Mouse (Mus musculus) MEL (cell line): ENCODE data around the gene Med24. TPM values are rescaled to one million over a fixed set of nuclear protein-coding genes. Genes with fewer than 3 reads are reported as not detected.

Experiments
- DNase-seq: peaks from one replicate; pipeline ENCODE4 v3.0.0; 2011; ENCODE audit warnings: low read depth, low spot score
- H3K27ac ChIP-seq: 2 replicates; pipeline ENCODE4 v1.5.1; 2012; ENCODE audit warnings: low read depth, mild to moderate bottlenecking, control low read depth, low read length, moderate library complexity; ENCODE audit not compliant: control insufficient read depth
- H3K27me3 ChIP-seq, 2 experiments: fragments of 150-350 bp in 1 of 2; sonication (generic) in 1 of 2; 2 replicates each; pipeline ENCODE4 v1.6.1; 2012; ENCODE audit warnings: low read length in 2 of 2, mild to moderate bottlenecking in 2 of 2, improper control_type of control experiment in 1 of 2, moderate library complexity in 1 of 2; ENCODE audit not compliant: insufficient read depth in 2 of 2, control insufficient read depth in 1 of 2
- H3K36me3 ChIP-seq, 2 experiments: 2 replicates each; pipeline ENCODE4 v1.6.1; 2012 to 2014; ENCODE audit warnings: low read length in 2 of 2, improper control_type of control experiment in 1 of 2, inconsistent platforms in 1 of 2, mild to moderate bottlenecking in 1 of 2; ENCODE audit not compliant: insufficient read depth in 2 of 2, control insufficient read depth in 1 of 2
- H3K4me1 ChIP-seq, 2 experiments: fragments of 150-350 bp in 1 of 2; sonication (generic) in 1 of 2; 2 replicates each; pipeline ENCODE4 v1.6.1; 2012; ENCODE audit warnings: low read length in 2 of 2, improper control_type of control experiment in 1 of 2, mild to moderate bottlenecking in 1 of 2; ENCODE audit not compliant: insufficient read depth in 2 of 2, control insufficient read depth in 1 of 2
- H3K4me3 ChIP-seq, 2 experiments: fragments of 150-350 bp in 1 of 2; sonication (generic) in 1 of 2; 2 replicates each; pipeline ENCODE4 v1.5.1; 2012; ENCODE audit warnings: low read depth in 2 of 2, low read length in 2 of 2, mild to moderate bottlenecking in 2 of 2, moderate library complexity in 2 of 2, control low read depth in 1 of 2, improper control_type of control experiment in 1 of 2; ENCODE audit not compliant: control insufficient read depth in 1 of 2, insufficient read depth in 1 of 2
- H3K79me2 ChIP-seq: 2 replicates; pipeline ENCODE4 v1.6.1; 2012; ENCODE audit warnings: mild to moderate bottlenecking, low read length, moderate library complexity; ENCODE audit not compliant: control insufficient read depth, poor library complexity, insufficient read depth
- H3K9ac ChIP-seq: 2 replicates; pipeline ENCODE4 v1.6.1; 2012; ENCODE audit warnings: low read depth, mild to moderate bottlenecking, control low read depth, low read length, moderate library complexity; ENCODE audit not compliant: control insufficient read depth, poor library complexity, severe bottlenecking
- H3K9me3 ChIP-seq: fragments of 150-350 bp; sonication (generic); replicated peaks from 2 replicates; pipeline ENCODE4 v1.6.1; 2012; ENCODE audit warnings: mild to moderate bottlenecking, low read length, improper control_type of control experiment, moderate library complexity; ENCODE audit not compliant: insufficient read depth
- BHLHE40 ChIP-seq: IDR thresholded peaks from 2 replicates; pipeline ENCODE4 v1.6.1; 2012; ENCODE audit warnings: low read depth, mild to moderate bottlenecking, inconsistent platforms, low read length, improper control_type of control experiment, borderline replicate concordance
- CHD2 ChIP-seq: IDR thresholded peaks from 2 replicates; pipeline ENCODE4 v1.6.1; 2011; ENCODE audit warnings: low read length, improper control_type of control experiment
- CTCF ChIP-seq, 3 experiments: IDR thresholded peaks in 2 of 3; conservative IDR thresholded peaks in 1 of 3; 2 replicates each; pipeline ENCODE4 v1.5.1; 2011 to 2012; ENCODE audit warnings: low read length in 3 of 3, low read depth in 2 of 3, mild to moderate bottlenecking in 2 of 3, improper control_type of control experiment in 1 of 3, inconsistent platforms in 1 of 3, mixed read lengths in 1 of 3, moderate library complexity in 1 of 3; ENCODE audit not compliant: control insufficient read depth in 1 of 3, insufficient read depth in 1 of 3, poor library complexity in 1 of 3, severe bottlenecking in 1 of 3
- E2F4 ChIP-seq: IDR thresholded peaks from 2 replicates; pipeline ENCODE4 v1.6.1; 2011; ENCODE audit warnings: low read depth, low read length, improper control_type of control experiment, borderline replicate concordance
- EP300 ChIP-seq, 2 experiments: IDR thresholded peaks; 2 replicates each; pipeline ENCODE4 v1.6.1; 2011; ENCODE audit warnings: improper control_type of control experiment in 2 of 2, low read length in 2 of 2, low read depth in 1 of 2, mild to moderate bottlenecking in 1 of 2
- ETS1 ChIP-seq: IDR thresholded peaks from 2 replicates; pipeline ENCODE4 v1.6.1; 2012; ENCODE audit warnings: low read depth, mild to moderate bottlenecking, inconsistent platforms, low read length, improper control_type of control experiment, moderate library complexity
- GABPA ChIP-seq: IDR thresholded peaks from 2 replicates; pipeline ENCODE4 v1.6.1; 2012; ENCODE audit warnings: low read depth, mild to moderate bottlenecking, inconsistent platforms, low read length, improper control_type of control experiment, moderate library complexity
- GATA1 ChIP-seq: IDR thresholded peaks from 2 replicates; pipeline ENCODE4 v1.6.1; 2011; ENCODE audit warnings: low read depth, low read length, improper control_type of control experiment
- JUND ChIP-seq: IDR thresholded peaks from 2 replicates; pipeline ENCODE4 v1.6.1; 2011; ENCODE audit warnings: low read depth, mild to moderate bottlenecking, improper control_type of control experiment, low read length
- MAFK ChIP-seq: IDR thresholded peaks from 2 replicates; pipeline ENCODE4 v1.6.1; 2011; ENCODE audit warnings: low read depth, mild to moderate bottlenecking, low read length, improper control_type of control experiment, borderline replicate concordance
- MAX ChIP-seq: IDR thresholded peaks from 2 replicates; pipeline ENCODE4 v1.6.1; 2011; ENCODE audit warnings: low read length, improper control_type of control experiment
- MEF2A ChIP-seq: IDR thresholded peaks from 2 replicates; pipeline ENCODE4 v1.6.1; 2014; ENCODE audit warnings: low read depth, mild to moderate bottlenecking, inconsistent platforms, low read length, improper control_type of control experiment; ENCODE audit not compliant: poor library complexity, insufficient replicate concordance, severe bottlenecking; ENCODE audit errors: extremely low read depth
- MXI1 ChIP-seq: IDR thresholded peaks from 2 replicates; pipeline ENCODE4 v1.6.1; 2011; ENCODE audit warnings: mild to moderate bottlenecking, low read depth, low read length, improper control_type of control experiment
- MYC ChIP-seq: IDR thresholded peaks from 2 replicates; pipeline ENCODE4 v1.6.1; 2011; ENCODE audit warnings: low read depth, mild to moderate bottlenecking, low read length, improper control_type of control experiment, moderate library complexity
- NELFE ChIP-seq: IDR thresholded peaks from 2 replicates; pipeline ENCODE4 v1.6.1; 2011; ENCODE audit warnings: low read depth, low read length, improper control_type of control experiment
- NRF1 ChIP-seq: IDR thresholded peaks from 2 replicates; pipeline ENCODE4 v1.6.1; 2014; ENCODE audit warnings: low read depth, mild to moderate bottlenecking, inconsistent platforms, low read length, improper control_type of control experiment, moderate library complexity; ENCODE audit not compliant: poor library complexity, insufficient read depth, severe bottlenecking
- POLR2A ChIP-seq, 2 experiments: IDR thresholded peaks; 2 replicates each; pipeline ENCODE4 v1.6.1; 2011 to 2012; ENCODE audit warnings: low read length in 2 of 2, mild to moderate bottlenecking in 2 of 2, control low read depth in 1 of 2, improper control_type of control experiment in 1 of 2, low read depth in 1 of 2, moderate library complexity in 1 of 2; ENCODE audit not compliant: control insufficient read depth in 1 of 2, insufficient read depth in 1 of 2, poor library complexity in 1 of 2
- RAD21 ChIP-seq: IDR thresholded peaks from 2 replicates; pipeline ENCODE4 v1.6.1; 2011; ENCODE audit warnings: mild to moderate bottlenecking, low read depth, low read length, improper control_type of control experiment
- RCOR1 ChIP-seq: IDR thresholded peaks from 2 replicates; pipeline ENCODE4 v1.6.1; 2012; ENCODE audit warnings: low read depth, mild to moderate bottlenecking, inconsistent platforms, low read length, improper control_type of control experiment
- SIN3A ChIP-seq: IDR thresholded peaks from 2 replicates; pipeline ENCODE4 v1.6.1; 2012; ENCODE audit warnings: low read length, improper control_type of control experiment, inconsistent platforms
- SMC3 ChIP-seq: IDR thresholded peaks from 2 replicates; pipeline ENCODE4 v1.6.1; 2011; ENCODE audit warnings: low read depth, low read length, improper control_type of control experiment
- TBP ChIP-seq: IDR thresholded peaks from 2 replicates; pipeline ENCODE4 v1.8.0; 2011; ENCODE audit warnings: low read depth, low read length, improper control_type of control experiment
- TCF12 ChIP-seq: IDR thresholded peaks from 2 replicates; pipeline ENCODE4 v1.6.1; 2014; ENCODE audit warnings: low read depth, mild to moderate bottlenecking, inconsistent platforms, low read length, improper control_type of control experiment, moderate library complexity
- UBTF ChIP-seq: IDR thresholded peaks from 2 replicates; pipeline ENCODE4 v1.6.1; 2012; ENCODE audit warnings: low read depth, mild to moderate bottlenecking, inconsistent platforms, low read length, improper control_type of control experiment, moderate library complexity, borderline replicate concordance; ENCODE audit not compliant: insufficient read depth
- USF1 ChIP-seq: IDR thresholded peaks from 2 replicates; pipeline ENCODE4 v1.6.1; 2014; ENCODE audit warnings: low read depth, mild to moderate bottlenecking, inconsistent platforms, low read length, improper control_type of control experiment, moderate library complexity
- USF2 ChIP-seq, 2 experiments: IDR thresholded peaks; 2 replicates each; pipeline ENCODE4 v1.6.1; 2011 to 2012; ENCODE audit warnings: improper control_type of control experiment in 2 of 2, low read length in 2 of 2, borderline replicate concordance in 1 of 2, inconsistent platforms in 1 of 2, low read depth in 1 of 2, mild to moderate bottlenecking in 1 of 2; ENCODE audit not compliant: insufficient read depth in 1 of 2
- ZC3H11A ChIP-seq: IDR thresholded peaks from 2 replicates; pipeline ENCODE4 v1.6.1; 2012; ENCODE audit warnings: low read depth, mild to moderate bottlenecking, inconsistent platforms, low read length, improper control_type of control experiment
- ZKSCAN1 ChIP-seq: IDR thresholded peaks from 2 replicates; pipeline ENCODE4 v1.6.1; 2012; ENCODE audit warnings: low read depth, mild to moderate bottlenecking, inconsistent platforms, low read length, improper control_type of control experiment, moderate library complexity
- ZNF384 ChIP-seq: IDR thresholded peaks from 2 replicates; pipeline ENCODE4 v1.6.1; 2012; ENCODE audit warnings: low read depth, mild to moderate bottlenecking, inconsistent platforms, low read length, improper control_type of control experiment
- polyA plus RNA-seq, 2 experiments: library from polyadenylated mRNA; stranded (reverse) in 1 of 2; unstranded in 1 of 2; fragments of >175 nt in 1 of 2; fragments of >200 nt in 1 of 2; gene quantifications; 2 replicates each; pipeline versions ENCODE4 v1.2.1 to v1.2.4; 2012; ENCODE audit warnings: low replicate concordance in 2 of 2, low read depth in 1 of 2; ENCODE audit not compliant: insufficient read length in 2 of 2, insufficient read depth in 1 of 2, missing spikeins in 1 of 2
- total RNA-seq: library from RNA; depleted of rRNA; stranded (reverse); fragments of 300-350 nt; gene quantifications from 2 replicates; pipeline ENCODE4 v1.2.3, GENCODE M21; 2012

Med24 gene
- total and polyA plus RNA-seq, 3 experiments, result 37.5 to 89.8 TPM; not detected in 1

DNA sequence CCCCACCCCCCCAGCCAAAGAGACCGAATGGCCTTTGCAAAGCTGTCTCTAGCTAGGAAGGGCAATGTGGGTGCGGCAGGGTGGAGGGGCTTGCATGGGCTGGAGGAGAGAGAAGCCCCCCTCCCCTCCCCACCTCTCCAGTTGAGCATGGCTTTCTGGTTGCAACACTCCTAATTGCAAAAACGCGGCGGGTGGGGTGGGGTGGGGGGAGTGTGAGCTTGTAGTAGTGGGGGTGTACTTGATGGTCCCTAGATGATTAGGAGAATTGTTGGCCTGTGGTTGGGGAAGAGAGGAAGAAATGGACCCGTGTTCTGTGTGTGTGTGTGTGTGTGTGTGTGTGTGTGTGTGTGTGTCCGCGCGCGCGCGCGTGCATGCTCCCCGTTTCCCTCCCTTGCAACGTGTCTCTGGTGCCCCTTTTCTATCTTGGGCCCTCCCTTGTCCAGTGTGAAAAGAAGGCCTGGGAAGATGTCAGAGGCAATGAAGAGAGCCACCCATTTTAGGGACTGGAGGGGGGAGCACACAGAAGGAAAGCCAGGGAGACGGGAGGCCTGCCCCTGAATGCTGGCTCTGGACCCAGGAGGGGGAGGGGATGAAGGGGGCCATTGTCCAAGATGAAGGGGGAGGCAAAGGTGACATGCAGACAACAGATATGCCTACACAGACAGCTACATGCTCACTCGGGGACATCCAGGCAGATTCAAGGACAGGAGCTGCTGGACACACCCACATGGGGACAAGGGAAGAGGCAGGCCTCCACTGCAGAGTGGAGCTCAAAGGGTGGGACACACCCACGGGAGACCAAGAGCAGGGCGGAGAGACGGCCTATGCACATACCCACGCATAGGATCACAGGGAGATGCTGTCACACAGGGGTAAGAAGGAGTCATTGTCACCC lies 13.4 kb upstream of the Med24 start (continued):
- TF ChIP-seq USF1, result no peak
- no peak for TF ChIP-seq ZC3H11A
- TF ChIP-seq EP300 (IDR thresholded peaks at IDR 0.05; ENCODE audit: low read depth in 1 of 2, low read length in 2 of 2), result no peak
- 0 out of 2 replicates have a peak, but pooled peaks have one; percentile 29 for TF ChIP-seq MYC
- TF ChIP-seq BHLHE40, result no peak
- no peak for TF ChIP-seq MEF2A
- no peak for TF ChIP-seq NELFE
- TF ChIP-seq UBTF, result no peak
- no peak for TF ChIP-seq TCF12
- TF ChIP-seq RCOR1, result no peak
- TF ChIP-seq CHD2, result no peak
- TF ChIP-seq ETS1, result no peak
- TF ChIP-seq SIN3A, result no peak
- TF ChIP-seq SMC3, result no peak
- TF ChIP-seq ZKSCAN1, result no peak
- no peak for TF ChIP-seq USF2 (IDR thresholded peaks at IDR 0.05; ENCODE audit: borderline replicate concordance in 1 of 2, insufficient read depth in 1 of 2, low read depth in 1 of 2, low read length in 2 of 2)
- no peak for TF ChIP-seq GATA1
- no peak for TF ChIP-seq GABPA
- 0 out of 4 replicates have a peak, but pooled peaks of 1 of the 2 experiments have one; percentile 27 for TF ChIP-seq POLR2A (IDR thresholded peaks at IDR 0.05; ENCODE audit: control insufficient read depth in 1 of 2, insufficient read depth in 1 of 2, low read depth in 1 of 2, low read length in 2 of 2, poor library complexity in 1 of 2)
- TF ChIP-seq MAX, result peak; percentile 68; the same call in 1 of the 2 replicates

GRCm38 (mm10) chr11:98741622-98742396 lies 12.6 kb upstream of the Med24 start:
- peak overlapping the region; percentile 89 for H3K27ac ChIP-seq
- peak overlapping the region; percentile 80 to 90 for H3K4me3 ChIP-seq
- H3K9me3 ChIP-seq, result no peaks in the 10 kb centered on the region
- H3K4me1 ChIP-seq, result peaks cover 15 to 38% of the 10 kb centered on the region in 2 experiments
- H3K27me3 ChIP-seq, result no peaks in the 10 kb centered on the region
- H3K9ac ChIP-seq, result peak overlapping the region; percentile 91
- H3K79me2 ChIP-seq, result peaks cover 6% of the 10 kb centered on the region; the same call in 1 of the 2 replicates
- peaks cover 0 to 28% of the 10 kb centered on the region in 2 experiments; a peak in 2 of 4 replicates for H3K36me3 ChIP-seq
- DNase-seq, result peak; percentile 80
- no peak for TF ChIP-seq UBTF
- TF ChIP-seq MXI1, result no peak; the same call in none of the 2 replicates
- no peak for TF ChIP-seq TBP
- TF ChIP-seq ZC3H11A, result 0 out of 2 replicates have a peak, but pooled peaks have one; percentile 21
- no peak for TF ChIP-seq GATA1
- TF ChIP-seq ZNF384, result no peak
- TF ChIP-seq NRF1, result no peak
- no peak for TF ChIP-seq MEF2A
- TF ChIP-seq CTCF (IDR thresholded peaks at IDR 0.05 in 2 of 3, conservative IDR thresholded peaks at IDR 0.05 in 1 of 3; ENCODE audit: control insufficient read depth in 1 of 3, insufficient read depth in 1 of 3, low read depth in 2 of 3, low read length in 3 of 3, poor library complexity in 1 of 3, severe bottlenecking in 1 of 3), result peak in 2 of 3 experiments; percentile 27 to 75; a peak in 4 of 6 replicates
- TF ChIP-seq SMC3, result peak; percentile 35; the same call in 1 of the 2 replicates
- peak; percentile 5; the same call in 1 of the 2 replicates for TF ChIP-seq RAD21
- no peak for TF ChIP-seq JUND
- no peak for TF ChIP-seq EP300 (IDR thresholded peaks at IDR 0.05; ENCODE audit: low read depth in 1 of 2, low read length in 2 of 2)
- TF ChIP-seq SIN3A, result no peak
- no peak for TF ChIP-seq E2F4
- no peak for TF ChIP-seq MAFK
- no peak for TF ChIP-seq USF1
- no peak for TF ChIP-seq POLR2A (IDR thresholded peaks at IDR 0.05; ENCODE audit: control insufficient read depth in 1 of 2, insufficient read depth in 1 of 2, low read depth in 1 of 2, low read length in 2 of 2, poor library complexity in 1 of 2)
- no peak for TF ChIP-seq TCF12
- no peak for TF ChIP-seq ETS1
